Mouse (Mus musculus) limb, embryonic 10.5 days (tissue): Measurements from ENCODE around the gene Opn1sw. TPM values are rescaled to one million over a fixed set of nuclear protein-coding genes. Genes with fewer than 3 reads are reported as not detected.
A peak's percentile ranks its signal among the peaks of the same experiment; 100 is the strongest.
"Not testable (repeated sequence)": the region's sequence is repeated elsewhere in the genome, so short reads cannot be mapped to it uniquely, and the experiment has no call there.

Source experiments
- DNase-seq: peaks from one replicate; pipeline ENCODE4 v3.0.0-alpha.2; 2017; ENCODE audit warnings: low spot score
- H3K27ac ChIP-seq: fragments of 300-500 bp; sonication (generic); 2 replicates; pipeline ENCODE4 v1.5.1; 2016; ENCODE audit warnings: mild to moderate bottlenecking
- H3K27me3 ChIP-seq: fragments of 300-500 bp; sonication (generic); 2 replicates; pipeline ENCODE4 v1.6.1; 2016; ENCODE audit warnings: low read depth, mild to moderate bottlenecking; ENCODE audit not compliant: poor library complexity, severe bottlenecking
- H3K36me3 ChIP-seq: fragments of 300-500 bp; sonication (generic); 2 replicates; pipeline ENCODE4 v1.6.1; 2016; ENCODE audit warnings: mild to moderate bottlenecking, moderate library complexity
- H3K4me1 ChIP-seq: fragments of 300-500 bp; sonication (generic); 2 replicates; pipeline ENCODE4 v1.6.1; 2016
- H3K4me3 ChIP-seq: fragments of 300-500 bp; sonication (generic); 2 replicates; pipeline ENCODE4 v1.5.1; 2016; ENCODE audit warnings: mild to moderate bottlenecking, moderate library complexity
- H3K9me3 ChIP-seq: fragments of 300-500 bp; sonication (generic); replicated peaks from 2 replicates; pipeline ENCODE4 v1.6.1; 2016; ENCODE audit warnings: mild to moderate bottlenecking
- WGBS: fragments of 180-500 bp; shearing (Covaris S2); methylation state at CpG from one replicate; pipeline ENCODE4 v1.1.7; 2016; 5-methylcytosine and 5-hydroxymethylcytosine counted together
- polyA plus RNA-seq: library from polyadenylated mRNA; unstranded; fragments of >200 nt; fragmentation: Nextera tagmentation; extraction: Ambion mirVana; gene quantifications from 2 replicates; pipeline ENCODE4 v1.2.1, GENCODE M21; 2016

Opn1sw gene
- polyA plus RNA-seq, 1 experiment from 2014 or later: 0.38 TPM

DNA sequence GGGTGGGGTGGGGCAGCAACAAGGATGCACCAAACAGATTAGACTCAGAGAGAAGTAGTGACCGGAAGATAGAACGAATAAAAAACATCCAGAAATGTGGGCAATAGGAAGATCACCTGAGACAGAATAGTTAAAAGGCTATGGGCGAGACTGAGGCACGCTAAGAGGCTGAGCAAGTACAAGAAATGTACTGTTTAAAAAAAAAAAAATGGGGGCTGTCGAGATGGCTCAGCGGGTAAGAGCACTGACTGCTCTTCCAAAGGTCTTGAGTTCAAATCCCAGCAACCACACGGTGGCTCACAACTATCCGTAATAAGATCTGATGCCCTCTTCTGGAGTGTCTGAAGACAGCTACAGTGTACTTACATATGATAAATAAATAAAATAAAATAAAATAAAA is 3.0 kb upstream of the Opn1sw start:
- peaks cover 29% of the 10 kb centered on the region for H3K27me3 ChIP-seq

GRCm38 (mm10) chr6:29390500-29390899 is 2.2 kb upstream of the Opn1sw start:
- Histone ChIP-seq H3K4me1 (peaks cover 32% of the 10 kb centered on the region), H3K27me3 (peaks cover 23% of the 10 kb centered on the region)
- WGBS: 84% methylated on average over 1 of the region's 1 CpGs
- H3K9me3 ChIP-seq, H3K36me3 ChIP-seq, H3K27ac ChIP-seq, DNase-seq, H3K4me3 ChIP-seq: not testable (repeated sequence)

More for the DNA sequence above, 3.0 kb upstream of the Opn1sw start:
- H3K27ac ChIP-seq, H3K4me3 ChIP-seq, DNase-seq, H3K36me3 ChIP-seq, H3K9me3 ChIP-seq: not testable (repeated sequence)
- WGBS: 79% methylated on average over 8 of the region's 8 CpGs
- H3K4me1 ChIP-seq: peaks cover 35% of the 10 kb centered on the region

GRCm38 (mm10) chr6:29389425-29389824 is 1.2 kb upstream of the Opn1sw start:
- Histone ChIP-seq H3K4me3 (no peak overlapping the region), H3K4me1 (peaks cover 32% of the 10 kb centered on the region), H3K27ac (no peak overlapping the region), H3K27me3 (peaks cover 12% of the 10 kb centered on the region), H3K36me3 (no peaks in the 10 kb centered on the region), H3K9me3 (no peaks in the 10 kb centered on the region)
- no peak for DNase-seq
- 57% methylated on average over 9 of the region's 9 CpGs for WGBS

GRCm38 (mm10) chr6:29388606-29389080 is 375 bp upstream of the Opn1sw start:
- H3K27ac ChIP-seq: peak overlapping the region; percentile 63
- H3K4me3 ChIP-seq: peak overlapping the region; percentile 51
- no peaks in the 10 kb centered on the region for H3K36me3 ChIP-seq
- H3K9me3 ChIP-seq: no peaks in the 10 kb centered on the region
- H3K4me1 ChIP-seq: peaks cover 32% of the 10 kb centered on the region
- 5% methylated on average over 11 of the region's 11 CpGs for WGBS
- peaks cover 4% of the 10 kb centered on the region; the same call in 1 of the 2 replicates for H3K27me3 ChIP-seq
- DNase-seq: peak; percentile 72

GRCm38 (mm10) chr6:29382442-29382841 is 5.8 kb downstream of the Opn1sw start:
- WGBS: 73% methylated on average over 2 of the region's 2 CpGs
- no peak overlapping the region for H3K4me3 ChIP-seq

GRCm38 (mm10) chr6:29379954-29380353 is 8.3 kb downstream of the Opn1sw start:
- DNase-seq: no peak

More at GRCm38 (mm10) chr6:29382442-29382841, 5.8 kb downstream of the Opn1sw start:
- no peaks in the 10 kb centered on the region for H3K27me3 ChIP-seq
- H3K9me3 ChIP-seq: no peaks in the 10 kb centered on the region
- no peak overlapping the region for H3K27ac ChIP-seq
- DNase-seq: no peak
- H3K4me1 ChIP-seq: peaks cover 16% of the 10 kb centered on the region
- H3K36me3 ChIP-seq: peaks cover 28% of the 10 kb centered on the region

GRCm38 (mm10) chr6:29378678-29379077 is 9.6 kb downstream of the Opn1sw start:
- H3K4me3 ChIP-seq: no peak overlapping the region
- 93% methylated on average over 10 of the region's 10 CpGs for WGBS
- H3K36me3 ChIP-seq: peaks cover 66% of the 10 kb centered on the region

More at GRCm38 (mm10) chr6:29379954-29380353, 8.3 kb downstream of the Opn1sw start:
- Histone ChIP-seq H3K4me3 (no peak overlapping the region), H3K9me3 (no peaks in the 10 kb centered on the region), H3K27ac (no peak overlapping the region), H3K27me3 (no peaks in the 10 kb centered on the region), H3K36me3 (peaks cover 53% of the 10 kb centered on the region), H3K4me1 (no peaks in the 10 kb centered on the region)
- WGBS: 93% methylated on average over 6 of the region's 6 CpGs

GRCm38 (mm10) chr6:29377386-29377785 is 10.9 kb downstream of the Opn1sw start:
- WGBS: 94% methylated on average over 4 of the region's 4 CpGs
- no peaks in the 10 kb centered on the region for H3K4me1 ChIP-seq
- no peak overlapping the region for H3K27ac ChIP-seq
- no peaks in the 10 kb centered on the region for H3K27me3 ChIP-seq
- no peak for DNase-seq
- peaks cover 79% of the 10 kb centered on the region for H3K36me3 ChIP-seq
- H3K9me3 ChIP-seq: no peaks in the 10 kb centered on the region
- H3K4me3 ChIP-seq: no peak overlapping the region

More at GRCm38 (mm10) chr6:29378678-29379077, 9.6 kb downstream of the Opn1sw start:
- Histone ChIP-seq H3K4me1 (no peaks in the 10 kb centered on the region), H3K27me3 (no peaks in the 10 kb centered on the region), H3K27ac (no peak overlapping the region), H3K9me3 (no peaks in the 10 kb centered on the region)
- DNase-seq: no peak

DNA sequence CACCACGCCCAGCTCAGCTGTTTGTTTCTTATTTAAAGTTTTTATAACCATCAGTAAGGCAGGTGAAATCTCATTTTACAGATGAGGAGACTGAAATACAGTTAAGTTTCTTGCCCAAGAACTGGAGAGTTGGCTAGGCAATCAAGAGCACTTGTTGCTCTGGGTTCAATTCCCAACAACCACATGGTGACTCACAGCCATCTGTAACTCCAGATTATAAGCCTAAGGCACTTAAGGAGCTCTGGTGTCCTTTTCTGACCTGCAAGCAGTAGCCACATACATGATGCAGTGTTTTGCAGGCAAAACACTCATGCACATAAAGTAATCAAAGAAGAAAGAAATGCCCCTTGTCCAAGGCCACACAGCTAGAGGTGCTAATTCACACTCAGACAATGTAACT is 23.0 kb downstream of the Opn1sw start:
- no peaks in the 10 kb centered on the region for H3K27me3 ChIP-seq
- H3K4me3 ChIP-seq: no peak overlapping the region
- peaks cover 92% of the 10 kb centered on the region for H3K36me3 ChIP-seq
- no peak for DNase-seq
- peaks cover 6% of the 10 kb centered on the region; the same call in 1 of the 2 replicates for H3K4me1 ChIP-seq
- H3K27ac ChIP-seq: no peak overlapping the region
- H3K9me3 ChIP-seq: no peaks in the 10 kb centered on the region
- 90% methylated on average over 1 of the region's 1 CpGs for WGBS

- no peaks in the 10 kb centered on the region for H3K9me3 ChIP-seq
- peaks cover 6% of the 10 kb centered on the region; the same call in 1 of the 2 replicates for H3K4me1 ChIP-seq
- peaks cover 92% of the 10 kb centered on the region for H3K36me3 ChIP-seq
- no peak overlapping the region for H3K4me3 ChIP-seq
- H3K27ac ChIP-seq: no peak overlapping the region
- no peaks in the 10 kb centered on the region for H3K27me3 ChIP-seq
- DNase-seq: no peak
- WGBS: 86% methylated on average over 3 of the region's 3 CpGs
Observed at GRCm38 (mm10) chr6:29363129-29363515, 25.1 kb downstream of the Opn1sw start.

DNA sequence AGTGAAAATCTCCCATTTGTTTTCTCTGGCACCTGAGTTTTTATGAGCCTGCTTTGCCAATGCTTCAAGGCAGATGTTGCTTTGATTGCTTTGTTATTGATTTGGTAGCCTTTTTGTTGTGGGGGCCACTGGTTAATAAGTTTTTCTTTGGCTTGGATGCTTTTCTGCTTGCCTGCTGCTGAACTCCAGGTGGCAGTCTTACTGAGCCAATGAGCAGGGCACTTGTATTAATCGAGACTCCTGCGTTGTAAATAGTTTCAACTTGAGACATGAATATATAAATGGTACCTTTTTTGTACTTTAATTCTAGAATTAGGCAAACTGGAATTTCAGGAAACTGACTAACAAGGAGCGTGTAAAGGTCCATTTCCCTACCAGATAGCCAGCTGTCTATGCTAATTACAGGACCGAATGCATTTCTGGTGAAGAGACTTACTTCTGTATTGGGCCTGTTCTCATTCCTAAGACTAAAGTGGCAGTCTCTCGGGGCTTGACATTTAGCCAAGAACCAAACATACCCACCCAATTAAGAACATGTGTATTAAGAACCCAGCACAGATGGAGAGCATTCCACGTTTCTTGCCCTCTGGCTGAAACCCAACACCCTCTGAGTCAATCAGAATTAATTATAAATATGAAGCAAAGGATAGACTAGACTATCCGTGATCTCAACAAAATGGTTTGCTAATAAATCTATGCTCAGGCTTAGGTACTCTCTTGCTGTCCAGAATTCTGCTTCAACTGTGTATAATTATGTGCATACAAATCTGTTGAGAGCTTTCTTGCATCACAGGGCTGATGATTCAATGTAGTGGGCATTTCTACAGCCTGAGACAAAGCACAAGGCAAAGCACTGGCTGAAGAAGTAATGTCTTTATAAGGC is 25.8 kb downstream of the Opn1sw start:
- Histone ChIP-seq H3K4me3 (no peak overlapping the region), H3K36me3 (peaks cover 92% of the 10 kb centered on the region), H3K4me1 (peaks cover 6% of the 10 kb centered on the region; the same call in 1 of the 2 replicates), H3K27me3 (no peaks in the 10 kb centered on the region), H3K27ac (no peak overlapping the region), H3K9me3 (no peaks in the 10 kb centered on the region)
- no peak for DNase-seq
- 71% methylated on average over 7 of the region's 7 CpGs for WGBS

DNA sequence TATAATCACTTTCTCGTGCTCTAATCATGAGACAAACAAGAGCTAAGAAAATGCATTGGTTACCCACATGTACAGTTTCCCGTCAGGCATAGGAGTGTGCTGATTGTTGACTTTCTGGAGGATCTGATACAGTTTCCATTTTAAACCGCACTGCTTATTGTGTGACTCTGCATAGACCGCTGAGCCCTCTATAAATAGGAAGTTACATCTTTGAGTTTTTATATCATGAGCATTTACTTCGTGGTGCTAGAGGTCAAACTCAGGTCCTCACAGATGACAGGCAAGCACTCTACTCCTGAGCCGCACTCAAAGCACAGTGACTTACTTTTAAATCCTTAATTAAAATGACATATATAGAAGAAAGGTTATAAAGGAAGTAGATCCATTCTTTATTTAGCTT is 28.1 kb downstream of the Opn1sw start:
- H3K9me3 ChIP-seq: no peaks in the 10 kb centered on the region
- peaks cover 6% of the 10 kb centered on the region; the same call in 1 of the 2 replicates for H3K4me1 ChIP-seq
- 95% methylated on average over 6 of the region's 6 CpGs for WGBS
- no peak overlapping the region for H3K4me3 ChIP-seq
- DNase-seq: no peak
- no peak overlapping the region for H3K27ac ChIP-seq
- no peaks in the 10 kb centered on the region for H3K27me3 ChIP-seq
- peaks cover 82% of the 10 kb centered on the region for H3K36me3 ChIP-seq

DNA sequence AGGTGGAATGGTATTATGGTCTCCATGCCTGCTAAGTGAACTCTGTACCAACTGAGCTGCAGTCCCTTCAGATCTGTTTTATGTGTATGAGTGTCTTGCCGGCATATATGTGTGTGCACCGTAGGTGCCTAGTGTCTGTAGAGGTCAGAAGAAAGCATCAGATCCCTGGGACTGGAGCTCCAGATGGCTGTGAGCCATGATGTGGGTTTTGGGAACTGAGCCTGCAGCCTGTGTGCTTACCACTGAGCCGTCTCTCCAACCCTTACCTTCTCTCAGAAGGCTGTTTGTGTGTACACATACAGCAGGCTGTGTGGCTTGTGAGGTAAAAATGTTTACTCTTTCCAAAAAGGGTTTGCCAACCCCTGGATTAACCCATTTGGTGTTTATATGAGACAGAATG is 28.9 kb downstream of the Opn1sw start:
- 96% methylated on average over 3 of the region's 3 CpGs for WGBS
- no peaks in the 10 kb centered on the region for H3K9me3 ChIP-seq
- no peaks in the 10 kb centered on the region for H3K27me3 ChIP-seq
- no peak overlapping the region for H3K4me3 ChIP-seq
- H3K27ac ChIP-seq: no peak overlapping the region
- H3K36me3 ChIP-seq: peaks cover 75% of the 10 kb centered on the region
- DNase-seq: no peak
- H3K4me1 ChIP-seq: peaks cover 6% of the 10 kb centered on the region; the same call in 1 of the 2 replicates
